Mouse (Mus musculus): Measurements from ENCODE around the gene Scand1.

Gene Scand1

GRCm38 (mm10) chr2:156312297-156312897, at the start of gene Scand1, which contains the start of gene Cnbd2:
Scand1 (minus strand) TSS chr2:156312704.
Cnbd2 (plus strand) TSS chr2:156312299.
- peak; percentile 86 to 90 for DNase-seq (ENCODE audit: low spot score in 2 of 2)

GRCm38 (mm10) chr2:156356031-156356430, 43.5 kb upstream of the Scand1 start:
- peak in 1 of 2 experiments; percentile 25 for DNase-seq (ENCODE audit: low spot score in 2 of 2)

GRCm38 (mm10) chr2:156353265-156353692, 40.8 kb upstream of the Scand1 start:
- peak in 1 of 2 experiments; percentile 5 for DNase-seq (ENCODE audit: low spot score in 2 of 2)

- no peak for DNase-seq (ENCODE audit: low spot score in 2 of 2)
These were observed 40.1 kb upstream of the Scand1 start for GRCm38 (mm10) chr2:156352413-156353165.

DNA sequence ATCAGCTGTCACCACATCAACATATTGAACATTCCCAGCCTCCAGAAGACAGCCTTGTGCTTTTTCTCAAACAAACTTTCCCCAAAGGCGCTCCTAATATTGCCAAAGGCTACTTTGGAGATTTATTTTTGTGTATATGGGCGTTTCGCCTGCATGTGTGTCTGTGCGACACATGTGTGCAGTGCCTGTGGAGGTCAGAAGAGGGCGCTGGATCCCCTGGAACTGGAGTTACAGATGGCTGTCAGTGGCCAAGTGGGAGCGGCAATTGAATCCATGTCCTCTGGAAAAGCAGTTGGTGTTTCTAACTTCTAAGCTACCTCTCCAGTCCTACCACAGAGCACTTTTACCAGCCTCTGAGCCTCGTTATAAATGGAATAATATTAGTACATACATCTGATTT, 38.7 kb upstream of the Scand1 start:
- no peak for DNase-seq (ENCODE audit: low spot score in 2 of 2)

GRCm38 (mm10) chr2:156349286-156349848, 36.9 kb upstream of the Scand1 start:
- DNase-seq (ENCODE audit: low spot score in 2 of 2): no peak

- DNase-seq (ENCODE audit: low spot score in 2 of 2): no peak
These were observed 36.3 kb upstream of the Scand1 start for GRCm38 (mm10) chr2:156348812-156349211.

- DNase-seq (ENCODE audit: low spot score in 2 of 2): no peak
These were observed 32.5 kb upstream of the Scand1 start for GRCm38 (mm10) chr2:156344775-156345532.

DNA sequence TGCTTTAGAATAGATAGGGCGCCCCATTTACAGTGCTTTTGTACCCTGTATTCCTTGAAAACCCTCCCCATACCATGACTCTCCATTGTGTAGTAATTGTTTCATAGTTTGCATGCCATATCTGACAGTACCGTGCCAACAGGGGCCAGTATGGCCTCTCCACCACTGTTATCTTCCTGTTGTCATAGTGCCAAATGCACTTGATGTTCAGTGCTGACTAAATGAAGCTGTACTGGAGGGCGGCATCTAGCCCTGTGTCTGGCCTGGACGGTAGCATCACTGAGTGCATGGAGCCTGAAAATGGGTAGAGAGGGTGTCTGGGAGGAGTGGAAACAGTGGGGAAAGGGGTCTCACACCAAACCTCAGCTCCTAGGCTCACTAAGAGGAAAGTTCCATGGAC, 27.6 kb upstream of the Scand1 start:
- DNase-seq (ENCODE audit: low spot score in 2 of 2): no peak

GRCm38 (mm10) chr2:156331446-156331965, 19.0 kb upstream of the Scand1 start:
- no peak for DNase-seq (ENCODE audit: low spot score in 2 of 2)

DNA sequence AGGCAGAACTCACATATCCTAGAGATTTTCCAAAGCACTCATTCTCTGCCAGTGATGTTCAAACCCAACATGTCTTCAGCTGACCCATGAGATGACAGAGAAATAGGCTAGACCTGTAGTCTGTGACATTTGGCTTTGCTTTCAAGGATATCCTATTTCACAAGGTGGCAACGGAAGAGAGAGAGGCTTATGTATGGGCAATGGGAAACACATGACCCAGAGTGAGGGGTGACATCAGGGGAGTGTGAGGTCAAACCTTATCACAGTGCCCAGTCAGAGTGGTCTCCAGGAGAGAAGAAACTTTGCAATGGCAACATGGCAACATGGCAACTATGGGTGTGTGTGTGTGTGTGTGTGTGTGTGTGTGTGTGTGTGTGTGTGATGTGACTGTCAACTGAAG, 18.2 kb upstream of the Scand1 start:
- no peak for DNase-seq (ENCODE audit: low spot score in 2 of 2)

DNA sequence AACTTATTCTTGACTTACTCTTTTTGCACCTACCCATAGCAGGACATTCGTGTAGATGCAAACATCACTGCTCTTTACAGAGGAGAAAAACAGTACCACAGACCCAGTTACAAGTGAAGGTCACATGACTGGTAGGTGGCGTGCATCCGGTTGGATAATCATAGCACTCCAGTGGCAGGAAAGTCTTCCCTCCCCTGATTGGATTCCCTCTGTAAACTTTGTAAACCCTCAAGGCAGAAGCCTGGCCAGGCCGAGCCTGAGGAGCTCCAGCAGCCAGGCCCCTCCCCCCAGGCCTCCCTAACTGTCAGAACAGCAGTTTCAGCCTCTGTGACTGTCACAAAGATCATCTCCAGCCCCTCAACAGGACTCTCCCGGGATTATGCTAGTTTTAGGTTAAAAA, 12.2 kb upstream of the Scand1 start:
- DNase-seq (ENCODE audit: low spot score in 2 of 2): no peak

GRCm38 (mm10) chr2:156324116-156324588, 11.6 kb upstream of the Scand1 start:
- peak; percentile 24 to 59 for DNase-seq (ENCODE audit: low spot score in 2 of 2)

GRCm38 (mm10) chr2:156321538-156321937, 9.0 kb upstream of the Scand1 start:
- DNase-seq (ENCODE audit: low spot score in 2 of 2): no peak

DNA sequence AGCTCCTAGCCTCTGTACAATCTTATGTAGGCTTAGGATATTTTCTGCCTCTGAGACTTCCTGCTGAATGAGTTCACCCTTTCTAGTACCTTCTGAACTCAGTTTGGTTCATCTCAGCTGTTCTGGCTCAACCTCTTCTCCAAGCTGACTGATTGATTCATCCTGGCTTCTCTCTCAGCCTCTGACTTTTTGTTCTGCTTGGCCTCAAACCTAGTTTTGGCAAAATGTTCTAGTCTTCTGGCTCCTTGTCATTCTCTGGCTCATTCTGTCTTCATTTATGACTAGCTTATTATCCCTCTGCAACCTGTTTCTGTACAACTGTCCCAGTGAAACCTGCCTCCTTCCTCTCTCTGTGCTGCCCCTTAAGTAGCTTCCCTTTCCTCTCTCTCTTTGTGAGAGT, 6.0 kb upstream of the Scand1 start:
- no peak for DNase-seq (ENCODE audit: low spot score in 2 of 2)

DNA sequence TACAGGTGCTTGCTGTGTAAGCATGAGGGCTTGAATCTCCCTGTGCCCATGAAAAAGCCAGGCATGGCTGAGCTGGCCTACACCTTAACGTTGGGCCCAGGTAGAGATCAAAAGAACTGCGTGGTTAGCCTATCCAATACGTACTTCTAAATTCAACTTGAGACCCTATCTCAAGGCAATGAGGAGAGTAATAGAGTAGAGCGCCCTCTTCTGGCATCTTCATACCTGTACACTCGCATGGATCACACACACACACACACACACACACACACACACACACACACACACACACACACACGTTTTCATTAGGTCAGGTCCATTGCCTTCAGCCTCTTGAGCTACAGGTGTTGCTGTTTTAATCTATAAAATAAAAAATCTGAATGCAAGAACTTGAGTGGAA, 2.3 kb upstream of the Scand1 start:
- no peak for DNase-seq (ENCODE audit: low spot score in 2 of 2)

DNA sequence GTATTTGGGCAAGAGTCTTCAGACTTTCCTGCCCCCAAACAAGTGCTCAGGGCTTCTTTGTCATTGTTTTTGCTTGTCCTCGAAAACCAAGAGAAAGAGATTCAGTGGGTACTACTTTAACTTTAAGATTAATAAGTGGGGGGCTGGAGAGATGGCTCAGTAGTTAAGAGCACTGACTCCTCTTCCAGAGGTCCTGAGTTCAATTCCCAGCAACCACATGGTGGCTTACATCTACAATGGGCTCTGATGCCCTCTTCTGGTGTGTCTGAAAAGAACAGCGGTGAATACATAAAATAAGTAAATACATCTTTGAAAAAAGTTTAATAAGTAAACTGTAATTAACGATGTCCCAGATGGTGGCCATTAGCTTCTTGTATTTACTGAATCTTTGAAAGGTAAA, 649 bp upstream of the Scand1 start:
- DNase-seq (ENCODE audit: low spot score in 2 of 2): no peak

GRCm38 (mm10) chr2:156311841-156312291, 638 bp downstream of the Scand1 start:
- DNase-seq (ENCODE audit: low spot score in 2 of 2): peak in 1 of 2 experiments; percentile 57

- DNase-seq (ENCODE audit: low spot score in 2 of 2): no peak
These were observed 1.1 kb downstream of the Scand1 start for GRCm38 (mm10) chr2:156311441-156311840.

DNA sequence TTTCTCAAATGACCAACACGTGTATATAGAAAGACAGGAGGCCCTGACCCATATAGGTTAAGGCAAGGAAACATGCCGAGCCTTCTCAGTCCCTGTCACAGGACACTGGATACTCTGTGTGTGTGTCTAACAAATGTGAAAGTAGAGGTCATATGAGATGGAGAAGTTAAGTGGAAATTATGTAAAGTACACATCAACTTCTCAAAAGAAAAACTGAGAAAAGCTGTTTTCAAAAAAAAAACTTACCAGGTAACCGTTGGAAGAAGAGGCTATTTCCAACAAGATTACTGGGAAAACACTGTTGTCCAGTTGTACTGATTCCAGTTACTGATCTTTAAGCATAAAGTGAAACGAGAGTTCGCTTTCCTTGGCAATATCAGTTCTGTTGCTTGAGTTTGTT, 1.6 kb downstream of the Scand1 start:
- no peak for DNase-seq (ENCODE audit: low spot score in 2 of 2)

GRCm38 (mm10) chr2:156310455-156310854, 2.0 kb downstream of the Scand1 start:
- DNase-seq (ENCODE audit: low spot score in 2 of 2): no peak

DNA sequence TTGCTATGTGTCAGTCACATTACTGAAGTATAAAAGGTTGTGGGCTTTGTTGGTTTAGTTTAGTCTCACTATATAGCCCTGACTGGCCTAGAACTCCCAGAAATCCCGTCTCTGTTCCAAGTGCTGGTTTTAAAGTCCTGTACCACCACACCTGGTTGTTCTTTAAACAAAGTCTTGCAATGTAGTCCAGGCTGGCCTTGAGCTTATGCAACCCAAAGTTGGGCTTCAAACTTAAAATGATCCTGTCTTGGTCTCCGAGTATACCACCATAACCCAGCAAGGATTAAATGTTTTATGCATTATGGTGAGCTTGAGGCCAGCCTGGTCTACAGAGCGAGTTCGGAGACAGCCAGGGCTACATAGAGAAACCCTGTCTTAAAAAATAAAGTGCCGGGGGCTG, 2.6 kb downstream of the Scand1 start:
- DNase-seq (ENCODE audit: low spot score in 2 of 2): no peak
